Mouse (Mus musculus) embryonic facial prominence, embryonic 13.5 days (tissue): ENCODE data around the gene Lgals9. TPM values are rescaled to one million over a fixed set of nuclear protein-coding genes. Genes with fewer than 3 reads are reported as not detected.

Experiments
- polyA plus RNA-seq: library from polyadenylated mRNA; unstranded; fragments of >200 nt; fragmentation: Nextera tagmentation; extraction: Ambion mirVana; gene quantifications from 2 replicates; pipeline ENCODE4 v1.2.1, GENCODE M21; 2015

Gene Lgals9
- polyA plus RNA-seq, 1 experiment from 2014 or later, result 18.4 TPM

Other genes with a start within 250 kb of the Lgals9 start
- 46.4 and 48.1 TPM in 2 replicates for gene Ccnq, start 233.2 kb downstream of the Lgals9 start, polyA plus RNA-seq
- 11.1 and 11.8 TPM in 2 replicates for gene Lyrm9, start 158.4 kb downstream of the Lgals9 start, polyA plus RNA-seq
- gene Nos2, start 64.2 kb downstream of the Lgals9 start, polyA plus RNA-seq, result 0.95 and 1.1 TPM in 2 replicates
- gene Ksr1, start 161.5 kb upstream of the Lgals9 start, polyA plus RNA-seq, result 3.3 and 3.6 TPM in 2 replicates